In the genomic region with DNA sequence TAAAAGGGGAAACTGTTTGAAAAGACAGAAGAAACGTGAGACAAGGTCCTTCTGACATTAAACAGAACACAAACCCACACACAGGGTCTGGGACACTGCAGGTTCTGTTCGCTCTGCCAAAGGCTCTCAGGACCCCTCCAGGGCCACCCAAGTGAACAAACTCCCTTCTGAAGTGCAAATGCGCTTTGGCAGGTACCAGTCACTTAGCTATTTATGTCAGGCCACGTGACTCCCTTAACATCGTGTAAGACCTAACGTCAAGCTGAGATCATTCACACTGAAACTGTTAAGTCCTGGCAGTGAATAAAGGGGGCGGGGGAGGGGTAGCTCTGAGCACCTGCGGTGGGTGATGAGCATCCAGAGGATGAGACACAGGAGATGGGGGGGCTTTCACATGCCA, we compare ENCODE assay signal across 12 mouse cellular contexts.
A peak's percentile ranks its signal among the peaks of the same experiment; 100 is the strongest.
DNase-seq lines count a peak whose midpoint lies in the region; ATAC-seq and TF ChIP-seq lines count a peak whose summit lies in the region.
"Had no signal": no experiment of that assay in that cellular context is flagged by ENCODE, and none has a peak within 500 bp of the region (broad histone marks: within the 10 kb centered on the region; RNA-seq: fewer than 3 reads in every experiment).

No protein-coding gene starts in this region.

- H3K9me3 ChIP-seq in lung, embryonic 15.5 days, result no peaks in the 10 kb centered on the region
- no peaks in the 10 kb centered on the region for H3K9me3 ChIP-seq in forebrain, embryonic 15.5 days
- H3K9me3 ChIP-seq in midbrain, postnatal 0 days (ENCODE audit: low read length), result no peaks in the 10 kb centered on the region

- no peaks in the 10 kb centered on the region for H3K27me3 ChIP-seq in lung, embryonic 15.5 days
- H3K27me3 ChIP-seq in forebrain, embryonic 15.5 days, result no peaks in the 10 kb centered on the region
- H3K27me3 ChIP-seq in midbrain, postnatal 0 days (ENCODE audit: insufficient read depth, low read length), result no peaks in the 10 kb centered on the region

- no peak overlapping the region for H3K9ac ChIP-seq in lung, embryonic 15.5 days
- no peak overlapping the region for H3K9ac ChIP-seq in forebrain, embryonic 15.5 days (replicated peaks)
- no peak overlapping the region for H3K9ac ChIP-seq in midbrain, postnatal 0 days (replicated peaks; ENCODE audit: low read length, poor library complexity, severe bottlenecking)

- H3K4me3 ChIP-seq in gastrocnemius, adult 2 months, result no peak overlapping the region
- no peak overlapping the region for H3K4me3 ChIP-seq in lung, embryonic 15.5 days
- no peak overlapping the region for H3K4me3 ChIP-seq in forebrain, embryonic 15.5 days
- no peak overlapping the region for H3K4me3 ChIP-seq in midbrain, postnatal 0 days (ENCODE audit: low read depth, low read length)

- no peak for TF ChIP-seq CTCF in gastrocnemius, adult 2 months (IDR thresholded peaks at IDR 0.05)
- TF ChIP-seq CTCF in midbrain, postnatal 0 days (IDR thresholded peaks at IDR 0.05), result no peak

- ATAC-seq in lung, embryonic 15.5 days (ENCODE audit: borderline replicate concordance, extremely low read depth, low FRiP score, low TSS enrichment), result 0 out of 2 replicates have a peak, but pooled peaks have one; percentile 24
- ATAC-seq in forebrain, embryonic 15.5 days (replicated peaks), result peak; percentile 57; the same call in 1 of the 2 replicates
- peak; percentile 27; the same call in 1 of the 2 replicates for ATAC-seq in midbrain, postnatal 0 days (ENCODE audit: low FRiP score)

- H3K27ac ChIP-seq in gastrocnemius, adult 2 months, result peak overlapping the region; percentile 31; the same call in 1 of the 2 replicates
- no peak overlapping the region for H3K27ac ChIP-seq in lung, embryonic 15.5 days
- no peak overlapping the region for H3K27ac ChIP-seq in forebrain, embryonic 15.5 days (replicated peaks)
- no peak overlapping the region for H3K27ac ChIP-seq in midbrain, postnatal 0 days (ENCODE audit: low read depth, low read length)
- H3K27ac ChIP-seq: macrophage had no signal

- DNase-seq in gastrocnemius, adult 2 months, result no peak
- DNase-seq in gastrocnemius, postnatal 10 days, result no peak
- DNase-seq in lung, postnatal 4 days, result no peak
- no peak for DNase-seq in midbrain, postnatal 0 days (ENCODE audit: low spot score)
- no peak for DNase-seq in adrenal gland, postnatal 36 days
- no peak for DNase-seq in spleen, postnatal 4 days (ENCODE audit: low spot score in 2 of 2)
- DNase-seq: adrenal gland, adult 2 months; kidney, adult 8-10 months; right cerebral cortex, postnatal 25 days had no signal

- no peak overlapping the region for H3K4me2 ChIP-seq in lung, embryonic 15.5 days
- no peak overlapping the region for H3K4me2 ChIP-seq in forebrain, embryonic 15.5 days (replicated peaks)
- H3K4me2 ChIP-seq in midbrain, postnatal 0 days (ENCODE audit: low read depth, low read length, poor library complexity, severe bottlenecking), result no peak overlapping the region

- H3K36me3 ChIP-seq in lung, embryonic 15.5 days, result no peaks in the 10 kb centered on the region
- H3K36me3 ChIP-seq in forebrain, embryonic 15.5 days, result no peaks in the 10 kb centered on the region
- no peaks in the 10 kb centered on the region for H3K36me3 ChIP-seq in midbrain, postnatal 0 days (ENCODE audit: insufficient read depth, low read length)

- H3K4me1 ChIP-seq in lung, embryonic 15.5 days, result peaks cover 25% of the 10 kb centered on the region
- 0 out of 2 replicates have a peak, but pooled peaks cover 3% of the 10 kb centered on the region for H3K4me1 ChIP-seq in forebrain, embryonic 15.5 days
- peaks cover 5% of the 10 kb centered on the region; the same call in 1 of the 2 replicates for H3K4me1 ChIP-seq in midbrain, postnatal 0 days (ENCODE audit: insufficient read depth, low read length)

- intact Hi-C loops in gastrocnemius, adult 2 months (cut with DNase I), result no loop called here

- 29% methylated on average over 8 of the region's 8 CpGs for WGBS in lung, embryonic 15.5 days
- 14% methylated on average over 8 of the region's 8 CpGs for WGBS in forebrain, embryonic 15.5 days
- 21% methylated on average over 8 of the region's 8 CpGs for WGBS in midbrain, postnatal 0 days
